Mouse (Mus musculus): ENCODE measurements at regions not wholly inside any gene's neighbourhood (a gene's known extent, or its start where the extent isn't known, plus 50 kb on each side); places are given as distances from the start of the nearest gene placed in this dataset.

- no peak for DNase-seq (ENCODE audit: low spot score in 2 of 2)
These were observed 295.6 kb upstream of the Veph1 start for GRCm38 (mm10) chr3:66592259-66592658.

- no peak for DNase-seq (ENCODE audit: low spot score in 2 of 2)
These were observed 294.1 kb upstream of the Veph1 start for GRCm38 (mm10) chr3:66590775-66591174.

GRCm38 (mm10) chr3:66589483-66589882 is 292.8 kb upstream of the Veph1 start:
- no peak for DNase-seq (ENCODE audit: low spot score in 2 of 2)

GRCm38 (mm10) chr3:66584831-66585230 is 288.2 kb upstream of the Veph1 start:
- no peak for DNase-seq (ENCODE audit: low spot score in 2 of 2)

GRCm38 (mm10) chr3:66584101-66584500 is 287.5 kb upstream of the Veph1 start:
- no peak for DNase-seq (ENCODE audit: low spot score in 2 of 2)

GRCm38 (mm10) chr3:66576659-66577058 is 280.0 kb upstream of the Veph1 start:
- no peak for DNase-seq (ENCODE audit: low spot score in 2 of 2)

- no peak for DNase-seq (ENCODE audit: low spot score in 2 of 2)
These were observed 277.7 kb upstream of the Veph1 start for GRCm38 (mm10) chr3:66574321-66574720.

- DNase-seq (ENCODE audit: low spot score in 2 of 2), result no peak
These were observed 276.4 kb upstream of the Veph1 start for GRCm38 (mm10) chr3:66572887-66573519.

- no peak for DNase-seq (ENCODE audit: low spot score in 2 of 2)
These were observed 273.7 kb upstream of the Veph1 start for GRCm38 (mm10) chr3:66570342-66570741.

- DNase-seq (ENCODE audit: low spot score in 2 of 2), result no peak
These were observed 267.9 kb upstream of the Veph1 start for GRCm38 (mm10) chr3:66564268-66565245.

GRCm38 (mm10) chr3:66563329-66563728 is 266.7 kb upstream of the Veph1 start:
- DNase-seq (ENCODE audit: low spot score in 2 of 2), result no peak

GRCm38 (mm10) chr3:66555538-66555937 is 258.9 kb upstream of the Veph1 start:
- DNase-seq (ENCODE audit: low spot score in 2 of 2), result no peak

GRCm38 (mm10) chr3:66550920-66551319 is 254.3 kb upstream of the Veph1 start:
- no peak for DNase-seq (ENCODE audit: low spot score in 2 of 2)

GRCm38 (mm10) chr3:66546576-66546975 is 249.9 kb upstream of the Veph1 start:
- no peak for DNase-seq (ENCODE audit: low spot score in 2 of 2)

GRCm38 (mm10) chr3:66544139-66544933 is 247.7 kb upstream of the Veph1 start:
- no peak for DNase-seq (ENCODE audit: low spot score in 2 of 2)

- no peak for DNase-seq (ENCODE audit: low spot score in 2 of 2)
These were observed 246.2 kb upstream of the Veph1 start for GRCm38 (mm10) chr3:66542865-66543264.

- DNase-seq (ENCODE audit: low spot score in 2 of 2), result no peak
These were observed 241.3 kb upstream of the Veph1 start for GRCm38 (mm10) chr3:66537913-66538312.

GRCm38 (mm10) chr3:66537106-66537893 is 240.7 kb upstream of the Veph1 start:
- DNase-seq (ENCODE audit: low spot score in 2 of 2), result no peak

GRCm38 (mm10) chr3:66536673-66537072 is 240.0 kb upstream of the Veph1 start:
- DNase-seq (ENCODE audit: low spot score in 2 of 2), result no peak

GRCm38 (mm10) chr3:66535786-66536529 is 239.3 kb upstream of the Veph1 start:
- DNase-seq (ENCODE audit: low spot score in 2 of 2), result no peak
